Mouse (Mus musculus): ENCODE data around the gene Lrrc4.

The Lrrc4 gene

GRCm38 (mm10) chr6:28717845-28718237, 113.7 kb downstream of the Lrrc4 start:
- Histone ChIP-seq H3K4me1 (replicated peaks; ENCODE audit: low read depth, low read length) (0 out of 2 replicates have a peak, but pooled peaks cover 2% of the 10 kb centered on the region), H3K9me3 (ENCODE audit: low read length) (no peaks in the 10 kb centered on the region), H3K27me3 (ENCODE audit: insufficient read depth, low read length) (no peaks in the 10 kb centered on the region), H3K36me3 (ENCODE audit: insufficient read depth, low read length) (peaks cover 13% of the 10 kb centered on the region; the same call in 1 of the 2 replicates), H3K4me3 (replicated peaks; ENCODE audit: low read length) (no peak overlapping the region)
- TF ChIP-seq NANOG (IDR thresholded peaks at IDR 0.05; ENCODE audit: borderline replicate concordance, low read length) (no peak), POU5F1 (IDR thresholded peaks at IDR 0.05; ENCODE audit: borderline replicate concordance, low read length) (no peak), CTCF (conservative IDR thresholded peaks at IDR 0.05; ENCODE audit: low read length) (no peak)

GRCm38 (mm10) chr6:28717203-28717844, 114.2 kb downstream of the Lrrc4 start:
- Histone ChIP-seq H3K9me3 (ENCODE audit: low read length) (no peaks in the 10 kb centered on the region), H3K27me3 (ENCODE audit: insufficient read depth, low read length) (no peaks in the 10 kb centered on the region), H3K4me1 (replicated peaks; ENCODE audit: low read depth, low read length) (0 out of 2 replicates have a peak, but pooled peaks cover 7% of the 10 kb centered on the region), H3K4me3 (replicated peaks; ENCODE audit: low read length) (no peak overlapping the region), H3K36me3 (ENCODE audit: insufficient read depth, low read length) (peaks cover 18% of the 10 kb centered on the region; the same call in 1 of the 2 replicates)
- TF ChIP-seq CTCF (conservative IDR thresholded peaks at IDR 0.05; ENCODE audit: low read length): no peak
- no peak for TF ChIP-seq NANOG (IDR thresholded peaks at IDR 0.05; ENCODE audit: borderline replicate concordance, low read length)
- no peak for TF ChIP-seq POU5F1 (IDR thresholded peaks at IDR 0.05; ENCODE audit: borderline replicate concordance, low read length)

- H3K27me3 ChIP-seq (ENCODE audit: insufficient read depth, low read length): no peaks in the 10 kb centered on the region
- peaks cover 51% of the 10 kb centered on the region for H3K36me3 ChIP-seq (ENCODE audit: insufficient read depth, low read length)
- TF ChIP-seq CTCF (conservative IDR thresholded peaks at IDR 0.05; ENCODE audit: low read length) (no peak), NANOG (IDR thresholded peaks at IDR 0.05; ENCODE audit: borderline replicate concordance, low read length) (no peak), POU5F1 (IDR thresholded peaks at IDR 0.05; ENCODE audit: borderline replicate concordance, low read length) (no peak)
- 0 out of 2 replicates have a peak, but pooled peaks cover 7% of the 10 kb centered on the region for H3K4me1 ChIP-seq (replicated peaks; ENCODE audit: low read depth, low read length)
- H3K9me3 ChIP-seq (ENCODE audit: low read length): no peaks in the 10 kb centered on the region
- no peak overlapping the region for H3K4me3 ChIP-seq (replicated peaks; ENCODE audit: low read length)
Measured at GRCm38 (mm10) chr6:28710035-28710434, 121.5 kb downstream of the Lrrc4 start.

- Histone ChIP-seq H3K9me3 (ENCODE audit: low read length) (no peaks in the 10 kb centered on the region), H3K36me3 (ENCODE audit: insufficient read depth, low read length) (peaks cover 38% of the 10 kb centered on the region), H3K4me3 (replicated peaks; ENCODE audit: low read length) (no peak overlapping the region), H3K27me3 (ENCODE audit: insufficient read depth, low read length) (no peaks in the 10 kb centered on the region), H3K4me1 (replicated peaks; ENCODE audit: low read depth, low read length) (no peaks in the 10 kb centered on the region)
- TF ChIP-seq CTCF (conservative IDR thresholded peaks at IDR 0.05; ENCODE audit: low read length) (no peak), POU5F1 (IDR thresholded peaks at IDR 0.05; ENCODE audit: borderline replicate concordance, low read length) (no peak), NANOG (IDR thresholded peaks at IDR 0.05; ENCODE audit: borderline replicate concordance, low read length) (no peak)
Measured at GRCm38 (mm10) chr6:28706976-28707592, 124.5 kb downstream of the Lrrc4 start.

- H3K4me1 ChIP-seq (replicated peaks; ENCODE audit: low read depth, low read length): no peaks in the 10 kb centered on the region; the same call in 1 of the 2 replicates
- no peak overlapping the region for H3K4me3 ChIP-seq (replicated peaks; ENCODE audit: low read length)
- TF ChIP-seq NANOG (IDR thresholded peaks at IDR 0.05; ENCODE audit: borderline replicate concordance, low read length): no peak
- TF ChIP-seq POU5F1 (IDR thresholded peaks at IDR 0.05; ENCODE audit: borderline replicate concordance, low read length): no peak
- no peak for TF ChIP-seq CTCF (conservative IDR thresholded peaks at IDR 0.05; ENCODE audit: low read length)
- no peaks in the 10 kb centered on the region for H3K9me3 ChIP-seq (ENCODE audit: low read length)
- peaks cover 38% of the 10 kb centered on the region for H3K36me3 ChIP-seq (ENCODE audit: insufficient read depth, low read length)
- no peaks in the 10 kb centered on the region for H3K27me3 ChIP-seq (ENCODE audit: insufficient read depth, low read length)
Measured at GRCm38 (mm10) chr6:28706108-28706975, 125.2 kb downstream of the Lrrc4 start.

GRCm38 (mm10) chr6:28705384-28706107, 126.0 kb downstream of the Lrrc4 start:
- Histone ChIP-seq H3K4me1 (replicated peaks; ENCODE audit: low read depth, low read length) (no peaks in the 10 kb centered on the region; the same call in 1 of the 2 replicates), H3K9me3 (ENCODE audit: low read length) (no peaks in the 10 kb centered on the region), H3K27me3 (ENCODE audit: insufficient read depth, low read length) (no peaks in the 10 kb centered on the region), H3K4me3 (replicated peaks; ENCODE audit: low read length) (no peak overlapping the region), H3K36me3 (ENCODE audit: insufficient read depth, low read length) (peaks cover 41% of the 10 kb centered on the region)
- no peak for TF ChIP-seq POU5F1 (IDR thresholded peaks at IDR 0.05; ENCODE audit: borderline replicate concordance, low read length)
- no peak for TF ChIP-seq NANOG (IDR thresholded peaks at IDR 0.05; ENCODE audit: borderline replicate concordance, low read length)
- TF ChIP-seq CTCF (conservative IDR thresholded peaks at IDR 0.05; ENCODE audit: low read length): no peak

- no peak overlapping the region for H3K4me3 ChIP-seq (replicated peaks; ENCODE audit: low read length)
- H3K9me3 ChIP-seq (ENCODE audit: low read length): no peaks in the 10 kb centered on the region
- H3K4me1 ChIP-seq (replicated peaks; ENCODE audit: low read depth, low read length): no peaks in the 10 kb centered on the region; the same call in 1 of the 2 replicates
- no peaks in the 10 kb centered on the region for H3K27me3 ChIP-seq (ENCODE audit: insufficient read depth, low read length)
- peaks cover 38% of the 10 kb centered on the region for H3K36me3 ChIP-seq (ENCODE audit: insufficient read depth, low read length)
- TF ChIP-seq POU5F1 (IDR thresholded peaks at IDR 0.05; ENCODE audit: borderline replicate concordance, low read length) (no peak), CTCF (conservative IDR thresholded peaks at IDR 0.05; ENCODE audit: low read length) (no peak), NANOG (IDR thresholded peaks at IDR 0.05; ENCODE audit: borderline replicate concordance, low read length) (no peak)
Measured at GRCm38 (mm10) chr6:28704612-28705011, 126.9 kb downstream of the Lrrc4 start.
